Mouse (Mus musculus): ENCODE measurements at regions not wholly inside any gene's neighbourhood (a gene's known extent, or its start where the extent isn't known, plus 50 kb on each side); places are given as distances from the start of the nearest gene placed in this dataset.

- no peak for DNase-seq
Observed at GRCm38 (mm10) chr13:34576392-34576791, 76.9 kb downstream of the Pxdc1 start.

- no peak for DNase-seq
Observed at GRCm38 (mm10) chr13:34575997-34576314, 77.3 kb downstream of the Pxdc1 start.

- DNase-seq, result no peak
Observed at GRCm38 (mm10) chr13:34575179-34575996, 77.9 kb downstream of the Pxdc1 start.

- DNase-seq, result no peak
Observed at GRCm38 (mm10) chr13:34569312-34569711, 84.0 kb downstream of the Pxdc1 start.

GRCm38 (mm10) chr13:34566687-34567086, 86.6 kb downstream of the Pxdc1 start:
- no peak for DNase-seq

GRCm38 (mm10) chr13:34550130-34550884, 103.0 kb downstream of the Pxdc1 start:
- no peak for DNase-seq

- no peak for DNase-seq
Observed at GRCm38 (mm10) chr13:34540646-34541045, 112.6 kb downstream of the Pxdc1 start.

- no peak for DNase-seq
Observed at GRCm38 (mm10) chr13:34533896-34534295, 119.4 kb downstream of the Pxdc1 start.

- peak in 1 of 2 experiments; percentile 11 for DNase-seq
Observed at GRCm38 (mm10) chr13:34511332-34511731, 142.0 kb downstream of the Pxdc1 start.

GRCm38 (mm10) chr13:34507224-34507623, 146.1 kb downstream of the Pxdc1 start:
- DNase-seq, result no peak

- DNase-seq, result no peak
Observed at GRCm38 (mm10) chr13:34505861-34506260, 147.4 kb downstream of the Pxdc1 start.

GRCm38 (mm10) chr13:34504879-34505278, 148.4 kb downstream of the Pxdc1 start:
- DNase-seq, result no peak

- DNase-seq, result no peak
Observed at GRCm38 (mm10) chr13:34498910-34499309, 153.9 kb upstream of the Slc22a23 start.

GRCm38 (mm10) chr13:34497667-34498066, 152.7 kb upstream of the Slc22a23 start:
- no peak for DNase-seq

GRCm38 (mm10) chr13:34484831-34485230, 139.8 kb upstream of the Slc22a23 start:
- DNase-seq, result no peak

GRCm38 (mm10) chr13:34481461-34481860, 136.5 kb upstream of the Slc22a23 start:
- no peak for DNase-seq

GRCm38 (mm10) chr13:34470410-34470809, 125.4 kb upstream of the Slc22a23 start:
- DNase-seq, result no peak

- peak; percentile 64 to 70 for DNase-seq
Observed at GRCm38 (mm10) chr13:34469568-34469967, 124.6 kb upstream of the Slc22a23 start.

GRCm38 (mm10) chr13:34468132-34468748, 123.3 kb upstream of the Slc22a23 start:
- DNase-seq, result peak in 1 of 2 experiments; percentile 36

GRCm38 (mm10) chr13:34465862-34466430, 121.0 kb upstream of the Slc22a23 start:
- DNase-seq, result no peak

GRCm38 (mm10) chr13:34465456-34465855, 120.5 kb upstream of the Slc22a23 start:
- no peak for DNase-seq

- no peak for DNase-seq
Observed at GRCm38 (mm10) chr13:34464221-34464620, 119.2 kb upstream of the Slc22a23 start.

GRCm38 (mm10) chr13:34462808-34463511, 118.0 kb upstream of the Slc22a23 start:
- no peak for DNase-seq

Measured in kidney, postnatal 4 days (tissue).